Mouse (Mus musculus) adrenal gland, adult 2 months (tissue): ENCODE measurements around the gene Ndufv1. TPM values are rescaled to one million over a fixed set of nuclear protein-coding genes. Genes with fewer than 3 reads are reported as not detected.
A peak's percentile ranks its signal among the peaks of the same experiment; 100 is the strongest.
"Not testable (repeated sequence)": the region's sequence is repeated elsewhere in the genome, so short reads cannot be mapped to it uniquely, and the experiment has no call there.

Experiments
- DNase-seq: peaks from one replicate; pipeline ENCODE4 v3.0.0; 2021
- polyA plus RNA-seq: library from polyadenylated mRNA; depleted of rRNA; stranded (reverse); fragments of >200 nt; gene quantifications from 2 replicates; pipeline ENCODE4 v1.2.3, GENCODE M21; 2012
- total RNA-seq, 2 experiments: library from RNA; stranded (reverse); gene quantifications; 2 replicates each; pipeline ENCODE4 v1.2.3; 2021

Ndufv1 gene
- total and polyA plus RNA-seq, 3 experiments: 145 to 445 (median 260) TPM

DNA sequence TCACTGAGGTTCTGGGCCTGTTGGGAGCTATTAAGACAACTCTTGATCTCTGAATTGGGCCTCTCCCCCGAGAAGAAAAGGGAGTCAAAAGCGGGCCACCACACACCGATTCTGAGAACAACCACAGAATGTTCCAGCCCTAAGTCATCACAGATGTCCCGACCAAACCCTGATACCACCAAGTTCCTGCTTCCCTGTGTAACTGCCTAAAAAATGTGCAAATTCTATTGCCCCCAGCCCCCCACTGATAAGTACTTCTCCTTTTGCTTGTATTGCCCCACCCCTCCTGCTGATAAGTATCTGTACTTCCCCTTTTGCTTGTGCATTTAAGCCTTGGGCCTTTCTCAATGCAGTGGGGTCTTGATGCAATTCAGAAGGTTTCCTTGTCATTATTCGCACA lies 31.5 kb upstream of the Ndufv1 start:
- not testable (repeated sequence) for DNase-seq

DNA sequence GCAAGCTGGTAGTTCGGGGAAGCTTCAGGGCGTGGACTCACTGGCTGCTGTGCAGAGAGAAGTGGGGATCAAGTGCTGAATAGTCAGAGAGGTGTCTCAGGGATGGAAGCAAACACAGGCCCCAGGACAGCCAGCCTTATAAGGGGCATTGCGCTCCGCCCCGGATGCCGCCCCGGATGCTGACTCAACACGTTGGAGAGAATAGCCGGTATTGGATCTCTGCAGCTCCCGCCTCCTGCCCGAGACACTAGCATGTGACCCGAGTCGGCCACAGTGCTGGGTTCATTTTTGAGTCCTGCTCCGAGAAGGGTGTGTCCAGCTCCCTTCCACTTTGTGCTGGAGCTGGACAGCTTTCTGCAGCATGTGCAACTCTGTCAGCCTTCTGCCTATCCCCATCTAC lies 29.5 kb upstream of the Ndufv1 start:
- DNase-seq: no peak

GRCm38 (mm10) chr19:4041500-4041899 lies 28.9 kb upstream of the Ndufv1 start:
- not testable (repeated sequence) for DNase-seq

DNA sequence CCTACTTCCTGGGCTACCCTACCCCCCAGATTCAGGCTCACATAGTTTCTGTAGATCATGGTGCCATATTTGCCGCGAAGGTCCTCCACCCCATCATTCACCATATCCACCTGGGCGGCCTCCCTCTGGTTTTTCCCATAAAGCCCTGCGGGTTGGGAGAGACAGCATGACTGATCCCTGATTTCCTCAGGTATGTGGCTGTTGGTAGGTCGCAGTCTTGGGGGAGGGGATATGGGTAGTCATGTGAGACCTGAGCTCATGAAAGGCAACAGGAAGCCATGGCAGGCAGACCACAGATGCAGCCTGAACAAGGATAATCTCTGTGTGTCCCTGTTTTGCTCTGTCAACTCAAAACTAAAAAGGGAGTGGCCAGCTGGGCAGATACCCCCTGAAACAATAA lies 28.3 kb upstream of the Ndufv1 start:
- not testable (repeated sequence) for DNase-seq

DNA sequence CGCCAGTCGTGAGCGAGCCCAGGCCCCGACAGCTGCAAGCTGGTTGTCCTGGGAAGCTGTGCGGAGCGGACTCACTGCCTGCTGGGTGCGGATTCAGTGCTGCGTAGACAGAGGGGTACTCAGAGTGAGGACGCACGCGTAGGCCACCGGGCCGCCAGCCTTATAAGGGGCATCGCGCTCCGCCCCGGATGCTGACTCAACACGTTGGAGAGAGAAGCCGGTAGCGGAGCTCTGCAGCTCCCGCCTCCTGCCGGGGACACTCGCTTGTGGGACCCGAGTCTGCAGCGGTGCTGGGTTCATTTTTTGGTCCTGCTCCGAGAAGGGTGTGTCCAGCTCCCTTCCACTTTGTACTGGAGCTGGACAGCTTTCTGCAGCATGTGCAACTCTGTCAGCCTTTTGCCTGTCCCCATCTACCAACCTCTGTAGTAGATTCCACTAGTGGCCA lies 25.2 kb upstream of the Ndufv1 start, which contains the start of gene Gstp1:
Gene Gstp1, minus strand, starts transcription at position 198 of the 445 bp plus-strand sequence.
- peak; percentile 93 for DNase-seq

DNA sequence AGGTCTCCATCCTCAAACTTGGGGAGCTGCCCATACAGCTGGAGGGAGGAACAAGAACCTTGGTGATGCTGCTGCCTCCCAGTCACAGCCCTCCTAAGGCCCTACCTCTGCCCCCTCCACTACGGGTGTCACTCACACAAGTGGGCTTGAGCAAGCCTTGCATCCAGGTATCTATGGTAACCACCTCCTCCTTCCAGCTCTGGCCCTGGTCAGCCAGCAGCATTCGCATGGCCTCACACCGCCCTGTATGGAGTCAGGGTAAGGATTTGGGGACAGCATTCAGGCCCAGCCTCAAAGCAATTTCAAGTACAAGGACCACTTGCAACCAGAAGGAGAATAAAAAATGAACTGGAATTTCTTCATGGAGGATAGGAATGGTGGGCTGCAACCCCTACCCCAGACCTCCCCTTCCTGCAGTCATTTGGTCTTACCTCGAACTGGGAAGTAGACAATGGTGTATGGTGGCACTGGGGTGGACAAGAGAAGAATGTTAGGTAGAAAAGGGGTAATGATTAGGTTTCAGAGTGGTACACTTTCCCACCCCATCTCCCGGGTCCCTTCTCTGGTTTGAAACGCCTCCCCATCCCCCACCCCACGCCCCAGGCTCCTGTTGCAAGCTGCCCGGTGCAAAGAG lies 24.7 kb upstream of the Ndufv1 start:
- not testable (repeated sequence) for DNase-seq

GRCm38 (mm10) chr19:4036327-4037045 lies 23.9 kb upstream of the Ndufv1 start:
- no peak for DNase-seq

DNA sequence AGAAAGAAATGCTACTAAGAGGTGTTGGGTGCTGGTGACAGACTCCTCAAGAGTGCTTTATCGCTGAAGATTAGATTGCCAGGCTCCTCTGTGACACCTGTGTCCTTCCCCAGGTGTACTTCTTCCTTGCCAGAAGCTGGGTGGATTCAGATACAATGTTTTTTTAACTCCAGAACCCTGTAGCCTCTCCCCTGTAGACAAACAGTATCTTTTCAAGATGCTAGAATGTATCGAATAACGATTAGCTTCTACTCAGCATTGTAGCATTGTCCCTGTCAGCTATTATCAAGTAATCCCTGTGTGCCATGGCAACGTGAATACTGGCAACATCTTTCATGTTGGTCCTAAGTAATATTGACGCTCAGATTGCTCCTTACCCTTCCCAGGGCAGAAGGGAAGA lies 21.1 kb upstream of the Ndufv1 start:
- DNase-seq: no peak

GRCm38 (mm10) chr19:4033298-4033697 lies 20.7 kb upstream of the Ndufv1 start:
- DNase-seq: no peak

DNA sequence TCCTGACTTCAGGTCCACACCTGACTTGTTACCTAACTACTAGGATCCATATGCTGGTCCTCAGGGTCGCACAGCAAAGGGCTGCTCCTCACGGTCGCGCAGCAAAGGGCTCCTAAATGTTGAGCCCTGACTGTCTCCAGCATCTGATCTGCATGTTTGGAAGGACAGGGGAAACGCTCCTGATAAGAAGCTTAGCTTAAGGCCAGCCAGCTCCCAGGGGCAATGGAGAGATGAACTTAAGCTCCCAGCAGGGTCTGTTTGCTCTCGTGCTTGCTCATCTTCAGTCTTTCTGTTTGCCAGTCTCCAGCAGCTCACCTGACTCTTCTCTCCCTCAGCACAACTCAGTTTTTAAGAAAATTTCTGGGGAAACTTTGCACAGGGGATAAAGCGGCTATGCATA lies 20.1 kb upstream of the Ndufv1 start:
- no peak for DNase-seq

GRCm38 (mm10) chr19:4027576-4027975 lies 15.0 kb upstream of the Ndufv1 start:
- no peak for DNase-seq

- DNase-seq: no peak
Measured at GRCm38 (mm10) chr19:4023185-4023584, 10.6 kb upstream of the Ndufv1 start.

GRCm38 (mm10) chr19:4018743-4019583 lies 6.4 kb upstream of the Ndufv1 start:
- peak; percentile 88 for DNase-seq

- no peak for DNase-seq
Measured at GRCm38 (mm10) chr19:4017921-4018587, 5.4 kb upstream of the Ndufv1 start.

GRCm38 (mm10) chr19:4015635-4016034 lies 3.0 kb upstream of the Ndufv1 start:
- no peak for DNase-seq

GRCm38 (mm10) chr19:4014802-4015201 lies 2.2 kb upstream of the Ndufv1 start:
- DNase-seq: no peak

DNA sequence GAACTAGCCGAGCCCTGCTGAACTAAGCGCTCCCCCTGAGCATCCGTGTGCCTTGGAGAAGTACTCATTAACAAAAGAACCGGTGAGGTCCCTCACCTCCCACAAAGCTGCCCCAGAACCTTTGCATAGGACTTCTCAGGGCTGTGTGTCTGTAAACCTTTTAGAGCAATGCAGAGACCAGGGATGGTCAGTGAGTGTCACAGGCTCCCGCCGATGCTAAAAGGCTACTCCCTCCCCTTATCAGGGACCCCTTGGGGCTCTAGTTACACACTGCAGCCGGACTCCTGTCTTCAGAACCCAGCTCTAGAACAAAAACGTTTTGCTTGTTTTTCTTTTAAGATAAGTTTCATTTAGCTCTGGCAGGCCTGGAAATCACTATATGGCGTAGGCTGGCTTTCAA lies 460 bp upstream of the Ndufv1 start:
- DNase-seq: no peak

DNA sequence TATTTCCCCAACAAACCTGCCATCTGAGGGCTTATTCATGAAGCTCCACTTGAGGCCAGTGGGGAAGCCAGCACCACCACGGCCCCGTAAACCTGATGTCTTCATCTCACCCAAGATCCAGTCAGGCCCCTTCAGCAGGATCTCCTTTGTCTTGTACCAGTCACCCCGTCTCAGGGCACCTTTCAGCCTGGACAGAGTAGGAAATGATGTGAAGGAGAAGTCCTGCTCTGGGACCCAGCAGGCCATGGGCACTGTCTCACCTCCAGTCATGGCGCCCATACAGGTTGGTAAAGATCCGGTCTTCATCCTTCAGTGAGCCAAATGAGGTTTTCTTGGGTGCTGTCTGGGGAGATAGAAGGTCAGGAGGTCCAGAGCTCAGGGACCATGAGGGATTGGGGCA lies 1.5 kb downstream of the Ndufv1 start:
- no peak for DNase-seq

DNA sequence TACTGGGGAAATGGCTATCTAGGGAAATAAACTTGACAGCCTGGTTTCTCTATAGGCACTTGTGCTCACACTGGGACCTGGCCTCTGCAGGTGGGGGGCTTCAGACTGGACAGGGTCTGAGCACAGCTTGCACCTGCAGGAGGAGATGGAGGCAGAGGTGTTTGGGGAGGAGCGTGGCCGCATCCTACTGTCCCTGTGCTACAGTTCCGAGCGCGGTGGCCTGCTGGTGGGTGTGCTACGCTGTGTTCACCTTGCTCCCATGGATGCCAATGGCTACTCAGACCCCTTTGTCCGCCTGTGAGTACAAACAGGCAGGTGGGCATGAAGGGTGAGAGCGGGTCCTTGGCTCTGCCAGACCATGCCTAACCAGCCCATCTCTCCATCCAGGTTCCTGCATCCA lies 6.6 kb downstream of the Ndufv1 start:
- no peak for DNase-seq

GRCm38 (mm10) chr19:4005091-4005490 lies 7.5 kb downstream of the Ndufv1 start:
- no peak for DNase-seq

DNA sequence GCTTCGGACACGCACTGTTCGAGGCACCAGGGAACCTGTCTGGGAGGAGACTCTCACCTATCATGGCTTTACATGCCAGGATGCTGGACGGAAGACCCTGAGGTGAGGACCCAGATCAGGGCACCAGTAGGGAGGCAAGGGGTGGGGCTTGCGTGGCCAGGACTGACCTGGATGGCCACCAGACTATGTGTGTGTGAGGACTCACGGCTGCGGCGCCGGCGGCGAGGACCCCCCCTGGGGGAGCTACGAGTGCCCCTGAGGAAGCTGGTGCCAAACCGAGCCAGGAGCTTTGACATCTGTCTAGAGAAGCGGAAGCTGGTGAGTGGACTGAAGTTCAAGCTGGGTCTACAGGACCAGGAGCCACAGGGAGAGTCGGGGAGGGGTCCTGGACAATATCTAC lies 8.3 kb downstream of the Ndufv1 start:
- DNase-seq: no peak

DNA sequence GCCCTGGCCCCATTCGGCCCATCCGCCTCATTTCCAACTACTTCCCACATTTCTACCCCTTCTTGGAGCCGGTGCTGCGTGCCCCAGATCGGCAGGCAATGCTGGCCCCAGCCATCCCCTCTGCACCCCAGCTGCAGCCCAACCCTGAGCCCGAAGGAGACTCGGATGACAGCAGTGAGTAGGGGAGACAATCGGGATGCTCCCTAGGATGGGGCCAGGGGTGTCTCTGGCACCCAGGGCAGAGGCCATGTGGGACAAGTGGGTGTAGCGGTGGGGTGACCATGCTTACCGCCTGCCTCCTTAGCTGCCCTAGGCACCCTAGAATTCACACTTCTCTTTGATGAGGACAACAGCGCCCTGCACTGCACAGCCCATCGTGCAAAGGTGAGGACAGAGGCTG lies 9.0 kb downstream of the Ndufv1 start:
- DNase-seq: no peak
